Mouse (Mus musculus): Measurements from ENCODE around the gene Pole4.
A peak's percentile ranks its signal among the peaks of the same experiment; 100 is the strongest.
"Not testable (repeated sequence)": the region's sequence is repeated elsewhere in the genome, so short reads cannot be mapped to it uniquely, and the experiment has no call there.

Pole4 gene

GRCm38 (mm10) chr6:82714841-82715240, 9.7 kb upstream of the Pole4 start:
- no peak for DNase-seq

GRCm38 (mm10) chr6:82714243-82714642, 9.1 kb upstream of the Pole4 start:
- peak; percentile 69 to 72 for DNase-seq

GRCm38 (mm10) chr6:82707742-82708141, 2.6 kb upstream of the Pole4 start:
- DNase-seq: no peak

- no peak for DNase-seq
Measured at GRCm38 (mm10) chr6:82707241-82707640, 2.1 kb upstream of the Pole4 start.

GRCm38 (mm10) chr6:82703710-82704109, 1.5 kb downstream of the Pole4 start:
- DNase-seq: no peak

- peak; percentile 85 to 90 for DNase-seq
Measured at GRCm38 (mm10) chr6:82702593-82703017, 2.6 kb downstream of the Pole4 start.

- DNase-seq: no peak
Measured at GRCm38 (mm10) chr6:82701296-82701695, 3.9 kb downstream of the Pole4 start.

- no peak for DNase-seq
Measured at GRCm38 (mm10) chr6:82699831-82700230, 5.3 kb downstream of the Pole4 start.

- DNase-seq: no peak
Measured at GRCm38 (mm10) chr6:82696736-82697135, 8.4 kb downstream of the Pole4 start.

- no peak for DNase-seq
Measured at GRCm38 (mm10) chr6:82694668-82695067, 10.5 kb downstream of the Pole4 start.

GRCm38 (mm10) chr6:82689474-82689873, 15.7 kb downstream of the Pole4 start:
- DNase-seq: no peak

- not testable (repeated sequence) for DNase-seq
Measured at GRCm38 (mm10) chr6:82688586-82688985, 16.6 kb downstream of the Pole4 start.

GRCm38 (mm10) chr6:82684136-82684535, 21.0 kb downstream of the Pole4 start:
- DNase-seq: no peak

GRCm38 (mm10) chr6:82679286-82679685, 25.9 kb downstream of the Pole4 start:
- not testable (repeated sequence) for DNase-seq

GRCm38 (mm10) chr6:82677629-82678028, 27.5 kb downstream of the Pole4 start:
- not testable (repeated sequence) for DNase-seq

- no peak for DNase-seq
Measured at GRCm38 (mm10) chr6:82666480-82666879, 38.7 kb downstream of the Pole4 start.

GRCm38 (mm10) chr6:82653169-82653525, 52.0 kb downstream of the Pole4 start:
- DNase-seq: no peak

- DNase-seq: peak; percentile 85 to 88
Measured at GRCm38 (mm10) chr6:82652521-82653168, 52.5 kb downstream of the Pole4 start.

GRCm38 (mm10) chr6:82649096-82649495, 56.1 kb downstream of the Pole4 start:
- DNase-seq: no peak

GRCm38 (mm10) chr6:82647940-82648655, 57.1 kb downstream of the Pole4 start:
- DNase-seq: no peak

GRCm38 (mm10) chr6:82647001-82647400, 58.2 kb downstream of the Pole4 start:
- DNase-seq: no peak

GRCm38 (mm10) chr6:82640046-82640445, 65.1 kb downstream of the Pole4 start:
- no peak for DNase-seq

- not testable (repeated sequence) for DNase-seq
Measured at GRCm38 (mm10) chr6:82625331-82625730, 79.8 kb downstream of the Pole4 start.

GRCm38 (mm10) chr6:82613201-82613600, 92.0 kb downstream of the Pole4 start:
- DNase-seq: no peak
